Mouse (Mus musculus) embryonic facial prominence, embryonic 14.5 days (tissue): Measurements from ENCODE around the gene Bricd5. TPM values are rescaled to one million over a fixed set of nuclear protein-coding genes. Genes with fewer than 3 reads are reported as not detected.
"Not testable (repeated sequence)": the region's sequence is repeated elsewhere in the genome, so short reads cannot be mapped to it uniquely, and the experiment has no call there.

Source experiments
- ATAC-seq: fragments of 200-750 bp; cut with Nextera tagmentation; 2 replicates; pipeline ENCODE4 v1.8.0; 2017; ENCODE audit warnings: low read depth, moderate number of reproducible peaks, moderate TSS enrichment
- DNase-seq: peaks from one replicate; pipeline ENCODE4 v3.0.0-alpha.2; 2015; ENCODE audit warnings: low spot score
- H3K27ac ChIP-seq: fragments of 300-500 bp; sonication (generic); replicated peaks from 2 replicates; pipeline ENCODE4 v1.5.1; 2014; ENCODE audit warnings: low read depth, mild to moderate bottlenecking, low read length, moderate library complexity
- H3K27me3 ChIP-seq: fragments of 300-500 bp; sonication (generic); replicated peaks from 2 replicates; pipeline ENCODE4 v1.6.1; 2014; ENCODE audit warnings: low read length; ENCODE audit not compliant: control insufficient read depth, insufficient read depth
- H3K36me3 ChIP-seq: fragments of 300-500 bp; sonication (generic); 2 replicates; pipeline ENCODE4 v1.6.1; 2014; ENCODE audit warnings: low read length, mixed read lengths; ENCODE audit not compliant: control insufficient read depth, insufficient read depth
- H3K4me1 ChIP-seq: fragments of 300-500 bp; sonication (generic); 2 replicates; pipeline ENCODE4 v1.6.1; 2014; ENCODE audit warnings: antibody characterized with exemption, low read length; ENCODE audit not compliant: control insufficient read depth, insufficient read depth
- H3K4me2 ChIP-seq: fragments of 300-500 bp; sonication (generic); 2 replicates; pipeline ENCODE4 v1.6.1; 2014; ENCODE audit warnings: low read depth, mild to moderate bottlenecking, low read length, moderate library complexity, mixed read lengths
- H3K4me3 ChIP-seq: fragments of 300-500 bp; sonication (generic); 2 replicates; pipeline ENCODE4 v1.5.1; 2014; ENCODE audit warnings: low read depth, mild to moderate bottlenecking, low read length
- H3K9ac ChIP-seq: fragments of 300-500 bp; sonication (generic); 2 replicates; pipeline ENCODE4 v1.6.1; 2014; ENCODE audit warnings: low read depth, mild to moderate bottlenecking, low read length, moderate library complexity, mixed read lengths
- H3K9me3 ChIP-seq: fragments of 300-500 bp; sonication (generic); 2 replicates; pipeline ENCODE4 v1.6.1; 2016; ENCODE audit warnings: low read length; ENCODE audit not compliant: control insufficient read depth
- WGBS: fragments of 180-500 bp; shearing (Covaris S2); extraction: QIAGEN DNeasy Blood & Tissue Kit; methylation state at CpG from one replicate; pipeline ENCODE4 v1.1.7; 2014; 5-methylcytosine and 5-hydroxymethylcytosine counted together
- polyA plus RNA-seq: library from polyadenylated mRNA; unstranded; fragments of >200 nt; fragmentation: Nextera tagmentation; extraction: Ambion mirVana; gene quantifications from 2 replicates; pipeline ENCODE4 v1.2.1, GENCODE M21; 2014

Bricd5 gene
- polyA plus RNA-seq, 1 experiment from 2014 or later: 2.0 TPM

DNA sequence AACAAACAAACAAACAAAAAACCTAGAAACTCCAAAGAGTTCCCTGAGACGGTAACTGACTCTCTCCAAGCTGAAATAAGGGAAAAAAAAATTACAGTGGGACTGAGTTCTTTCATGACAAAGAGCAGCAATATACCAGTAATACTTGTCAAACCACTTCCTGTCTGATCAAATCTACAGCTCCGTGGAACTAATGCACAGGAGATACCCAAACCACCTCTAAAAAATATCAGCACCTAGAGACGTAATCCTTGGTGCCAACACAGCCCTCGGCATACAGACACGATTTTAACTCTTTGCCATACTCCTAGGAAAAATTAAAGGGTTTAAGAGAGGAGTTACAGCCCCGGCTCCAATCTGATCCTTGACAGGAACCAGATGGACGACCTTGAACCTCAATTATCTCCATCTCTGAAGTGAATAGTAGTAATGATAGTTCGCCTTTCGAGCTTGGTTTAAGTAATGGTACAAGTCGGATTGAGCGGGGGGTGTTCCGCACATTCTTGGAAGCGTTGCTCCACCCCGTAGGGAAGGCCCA is 19.4 kb upstream of the Bricd5 start:
- H3K36me3 ChIP-seq: peaks cover 14% of the 10 kb centered on the region
- H3K9me3 ChIP-seq: no peaks in the 10 kb centered on the region
- H3K27ac ChIP-seq: peak overlapping the region; percentile 97
- H3K4me1 ChIP-seq: peaks cover 11% of the 10 kb centered on the region; the same call in 1 of the 2 replicates
- H3K27me3 ChIP-seq: no peaks in the 10 kb centered on the region
- DNase-seq (peak; percentile 37), ATAC-seq (no peak; the same call in 1 of the 2 replicates)
- peak overlapping the region; percentile 60 for H3K4me2 ChIP-seq
- WGBS: 5% methylated on average over 14 of the region's 14 CpGs
- H3K9ac ChIP-seq: peak overlapping the region; percentile 96
- H3K4me3 ChIP-seq: peak overlapping the region; percentile 86

DNA sequence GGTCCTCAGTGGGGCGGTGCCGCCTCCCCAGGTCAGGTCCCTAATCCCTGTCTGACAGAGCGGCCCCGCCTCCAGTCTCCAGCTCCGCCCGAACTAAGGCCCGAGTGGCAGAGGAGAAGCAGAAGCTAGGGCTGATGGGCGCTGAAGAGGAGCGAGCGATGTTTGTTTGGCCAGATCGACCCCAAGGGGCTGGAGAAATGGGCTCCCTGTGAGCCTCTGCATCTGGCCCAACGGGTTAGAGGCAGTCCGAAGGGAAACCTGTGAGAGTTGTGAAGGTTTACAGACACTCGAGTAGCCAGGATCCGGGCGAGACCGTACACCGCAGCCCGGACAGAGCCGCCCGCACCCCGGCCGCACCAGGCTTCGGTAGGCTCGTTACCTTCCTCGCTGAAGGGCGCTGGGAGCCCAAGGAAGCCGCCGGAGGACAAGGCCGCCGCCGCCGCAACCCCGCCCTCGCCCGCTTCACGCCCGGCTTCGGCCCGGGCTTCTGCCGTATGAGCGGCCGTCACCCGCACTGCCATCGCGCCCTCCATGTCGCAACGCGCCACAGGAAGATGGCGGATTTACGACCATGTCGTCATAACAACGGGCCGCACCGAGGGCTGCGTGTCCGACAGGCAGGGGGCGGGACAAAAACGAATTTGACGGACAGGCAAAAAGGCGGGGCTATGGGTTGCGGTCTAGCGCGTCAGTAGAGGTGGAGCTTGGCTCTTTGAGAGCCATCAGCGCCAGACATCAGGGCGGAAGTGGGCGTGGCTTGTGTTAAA is 18.7 kb upstream of the Bricd5 start:
- Histone ChIP-seq H3K27ac (peak overlapping the region; percentile 97), H3K4me1 (peaks cover 11% of the 10 kb centered on the region; the same call in 1 of the 2 replicates), H3K4me2 (peak overlapping the region; percentile 60), H3K27me3 (no peaks in the 10 kb centered on the region), H3K4me3 (peak overlapping the region; percentile 86), H3K36me3 (peaks cover 7% of the 10 kb centered on the region), H3K9ac (peak overlapping the region; percentile 96), H3K9me3 (no peaks in the 10 kb centered on the region)
- DNase-seq: peak; percentile 99
- under 1% methylated on average over 47 of the region's 67 CpGs for WGBS
- peak; percentile 94 for ATAC-seq

DNA sequence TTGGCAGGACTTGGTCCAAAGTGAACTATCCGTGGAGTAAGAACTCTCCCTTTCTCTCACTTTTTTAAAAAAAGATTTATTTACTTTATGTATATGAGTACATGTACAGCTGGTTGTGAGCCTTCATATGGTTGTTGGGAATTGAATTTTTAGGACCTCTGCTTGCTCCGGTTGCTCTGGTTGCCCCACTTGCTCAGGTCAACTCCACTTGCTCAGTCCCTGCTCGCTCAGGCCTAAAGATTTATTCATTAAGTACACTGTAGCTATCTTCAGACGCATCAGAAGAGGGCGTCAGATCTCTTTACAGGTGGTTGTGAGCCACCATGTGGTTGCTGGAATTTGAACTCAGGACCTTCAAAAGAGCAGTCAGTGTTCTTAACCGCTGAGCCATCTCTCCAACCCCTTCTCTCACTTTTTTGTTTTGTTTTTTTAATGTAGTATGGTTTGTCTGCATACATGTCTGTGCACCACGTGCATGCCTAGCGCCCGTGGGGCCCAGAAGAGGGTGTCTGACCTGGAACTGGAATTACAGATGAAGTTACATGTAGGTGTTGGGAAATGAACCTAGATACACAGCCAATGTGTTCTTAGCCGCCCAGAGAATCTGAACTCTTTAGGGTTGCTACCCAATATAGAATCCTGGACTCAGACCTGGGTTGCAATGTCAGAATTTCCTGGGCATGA is 18.0 kb upstream of the Bricd5 start:
- not testable (repeated sequence) for DNase-seq, H3K27me3 ChIP-seq, H3K9ac ChIP-seq, H3K36me3 ChIP-seq, H3K9me3 ChIP-seq, ATAC-seq
- H3K4me1 ChIP-seq: peaks cover 11% of the 10 kb centered on the region; the same call in 1 of the 2 replicates
- 52% methylated on average over 10 of the region's 10 CpGs for WGBS
- peak overlapping the region; percentile 86 for H3K4me3 ChIP-seq
- H3K4me2 ChIP-seq: peak overlapping the region; percentile 43
- H3K27ac ChIP-seq: peak overlapping the region; percentile 48; the same call in 1 of the 2 replicates

DNA sequence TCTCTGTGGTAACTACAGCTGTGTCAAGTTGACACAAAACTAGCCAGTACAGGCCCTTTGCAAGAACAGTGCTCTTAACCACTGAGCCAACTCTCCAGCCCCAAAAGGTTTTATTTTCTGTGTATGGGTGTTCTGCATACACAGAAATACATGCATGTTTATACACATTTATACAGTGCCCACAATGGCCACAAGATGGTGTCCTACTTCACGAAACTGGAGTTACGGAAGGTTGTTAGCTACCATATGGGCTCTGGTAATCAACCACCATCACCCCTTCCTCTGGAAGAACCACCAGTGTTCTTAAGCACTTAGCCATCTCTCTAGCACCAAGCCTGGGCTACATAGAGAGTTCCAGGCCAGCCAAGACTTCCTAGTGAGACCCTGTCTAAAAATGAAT is 12.1 kb upstream of the Bricd5 start:
- ATAC-seq (no peak), DNase-seq (no peak)
- H3K4me3 ChIP-seq: no peak overlapping the region
- H3K9ac ChIP-seq: no peak overlapping the region
- no peaks in the 10 kb centered on the region for H3K27me3 ChIP-seq
- H3K36me3 ChIP-seq: no peaks in the 10 kb centered on the region
- WGBS: 72% methylated on average over 2 of the region's 2 CpGs
- no peaks in the 10 kb centered on the region for H3K4me1 ChIP-seq
- H3K9me3 ChIP-seq: no peaks in the 10 kb centered on the region
- H3K4me2 ChIP-seq: no peak overlapping the region
- no peak overlapping the region for H3K27ac ChIP-seq

DNA sequence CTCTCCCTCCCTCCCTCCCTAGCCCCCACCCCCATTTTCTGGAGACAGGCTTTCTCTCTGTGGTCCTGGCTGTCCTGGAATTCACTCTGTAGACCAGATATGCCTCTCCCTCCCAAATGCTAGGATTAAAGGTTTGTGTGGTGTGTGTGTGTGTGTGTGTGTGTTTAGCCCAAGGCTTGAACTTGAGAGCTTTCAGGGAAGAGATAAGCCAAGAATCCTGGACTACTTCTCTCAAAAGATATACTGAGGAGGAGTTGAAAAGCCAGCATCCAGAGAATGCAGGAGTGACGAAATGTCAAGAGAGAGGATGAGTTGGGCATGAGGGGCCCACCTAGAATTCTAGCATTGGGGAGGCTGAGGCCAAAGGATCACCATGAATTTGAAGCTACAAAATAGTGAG is 10.8 kb upstream of the Bricd5 start:
- Histone ChIP-seq H3K36me3 (no peaks in the 10 kb centered on the region), H3K27me3 (no peaks in the 10 kb centered on the region), H3K4me1 (no peaks in the 10 kb centered on the region), H3K4me2 (no peak overlapping the region), H3K9me3 (no peaks in the 10 kb centered on the region), H3K27ac (no peak overlapping the region), H3K4me3 (no peak overlapping the region), H3K9ac (no peak overlapping the region)
- no peak for ATAC-seq
- DNase-seq: no peak
- WGBS: 72% methylated on average over 1 of the region's 1 CpGs

DNA sequence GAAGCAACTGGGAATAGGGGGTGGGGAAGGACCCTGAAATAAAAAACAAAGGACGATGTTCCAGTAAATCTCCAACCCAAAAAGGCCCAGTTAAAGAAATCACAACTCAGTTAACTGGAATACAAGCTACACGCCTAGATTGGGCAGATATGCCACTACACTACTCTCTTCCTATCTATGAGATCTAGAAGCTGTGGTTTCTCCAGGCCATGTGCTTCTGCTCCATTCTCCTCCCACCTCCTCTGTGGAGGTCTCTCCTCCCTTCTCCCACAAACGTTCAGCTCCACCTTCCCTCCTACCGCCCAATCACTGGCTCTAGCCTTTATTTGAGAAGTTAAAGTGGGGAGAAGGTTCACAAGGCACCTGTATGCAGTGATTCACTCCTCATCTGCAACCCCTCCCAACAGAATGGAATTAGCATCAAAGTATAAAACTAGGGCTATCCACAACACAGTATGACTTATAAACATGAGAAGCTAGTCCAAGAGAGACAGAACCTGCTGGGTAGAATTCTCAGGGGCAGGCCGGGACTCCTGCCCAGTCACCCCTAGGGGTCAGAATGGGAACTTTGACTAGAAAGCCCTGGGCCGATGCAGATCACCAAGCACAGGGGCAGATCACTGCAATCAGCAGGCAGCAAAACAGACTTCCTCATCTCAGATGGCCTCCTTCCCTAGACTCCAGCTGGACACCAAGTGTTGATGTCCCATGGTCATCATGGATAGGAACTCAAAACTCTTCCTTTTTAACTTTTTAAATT is 10.1 kb upstream of the Bricd5 start:
- DNase-seq: no peak
- Histone ChIP-seq H3K9ac (no peak overlapping the region), H3K4me2 (no peak overlapping the region), H3K4me3 (no peak overlapping the region), H3K27me3 (no peaks in the 10 kb centered on the region), H3K4me1 (no peaks in the 10 kb centered on the region), H3K27ac (no peak overlapping the region), H3K9me3 (no peaks in the 10 kb centered on the region), H3K36me3 (no peaks in the 10 kb centered on the region)
- 58% methylated on average over 6 of the region's 6 CpGs for WGBS
- no peak for ATAC-seq

DNA sequence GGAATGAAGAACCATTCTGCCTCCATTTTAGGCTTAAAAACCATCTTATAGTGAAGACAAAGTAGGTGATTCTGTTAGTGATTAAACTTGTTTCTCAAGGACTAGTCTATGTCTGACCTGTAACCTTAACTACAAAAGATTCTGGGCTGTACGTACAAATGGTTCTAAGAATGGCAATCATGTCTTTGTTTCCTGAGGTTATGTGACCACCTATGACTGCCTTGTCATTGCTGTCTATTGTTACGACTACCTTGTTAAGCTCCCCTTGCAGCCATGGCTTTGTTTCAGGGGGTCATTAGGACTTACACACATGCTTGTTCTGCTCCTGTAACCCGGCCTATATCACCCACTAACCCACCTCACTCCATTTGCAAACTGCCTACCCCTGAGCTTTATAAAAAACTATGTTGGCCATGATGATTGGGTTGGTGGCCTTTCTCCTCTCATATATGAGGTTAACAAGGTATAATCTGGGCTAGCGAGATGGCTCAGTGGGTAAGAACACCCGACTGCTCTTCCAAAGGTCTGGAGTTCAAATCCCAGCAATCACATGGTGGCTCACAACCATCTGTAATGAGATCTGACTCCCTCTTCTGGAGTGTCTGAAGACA is 4.9 kb upstream of the Bricd5 start:
- ATAC-seq (no peak), DNase-seq (no peak)
- Histone ChIP-seq H3K4me1 (peaks cover 14% of the 10 kb centered on the region), H3K4me3 (no peak overlapping the region), H3K27ac (no peak overlapping the region), H3K9ac (no peak overlapping the region), H3K36me3 (0 out of 2 replicates have a peak, but pooled peaks cover 3% of the 10 kb centered on the region), H3K4me2 (no peak overlapping the region), H3K9me3 (no peaks in the 10 kb centered on the region), H3K27me3 (no peaks in the 10 kb centered on the region)
- 94% methylated on average over 5 of the region's 5 CpGs for WGBS

DNA sequence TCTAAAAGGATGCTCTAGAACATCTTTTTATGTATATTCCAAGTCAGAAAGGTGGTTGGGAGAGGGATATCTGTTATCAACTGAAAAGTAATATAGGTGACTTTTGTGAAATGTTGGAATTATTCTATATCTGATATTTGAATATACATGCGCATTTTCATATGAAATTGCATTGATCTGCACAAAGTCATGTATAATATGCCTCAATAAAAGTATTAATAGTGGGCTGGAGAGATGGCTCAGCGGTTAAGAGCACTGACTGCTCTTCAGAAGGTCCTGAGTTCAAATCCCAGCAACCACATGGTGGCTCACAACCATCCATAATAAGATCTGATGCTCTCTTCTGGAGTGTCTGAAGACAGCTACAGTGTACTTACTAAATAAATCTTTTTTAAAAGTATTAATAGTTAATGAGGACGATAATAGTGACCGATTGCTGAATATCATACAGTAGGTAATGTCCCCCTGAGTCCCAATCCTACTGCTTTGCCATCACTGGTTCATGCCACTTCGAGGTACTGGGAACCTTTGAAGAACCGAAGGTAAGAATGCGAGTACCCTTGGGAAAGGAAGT is 4.3 kb upstream of the Bricd5 start:
- Histone ChIP-seq H3K4me2 (peak overlapping the region; percentile 96), H3K4me3 (peak overlapping the region; percentile 89), H3K9me3 (no peaks in the 10 kb centered on the region), H3K4me1 (peaks cover 14% of the 10 kb centered on the region), H3K27ac (peak overlapping the region; percentile 76), H3K9ac (peak overlapping the region; percentile 86), H3K36me3 (peaks cover 6% of the 10 kb centered on the region; the same call in 1 of the 2 replicates), H3K27me3 (no peaks in the 10 kb centered on the region)
- DNase-seq: no peak
- ATAC-seq: no peak
- 19% methylated on average over 7 of the region's 7 CpGs for WGBS
